Mouse (Mus musculus) ES-CJ7 (cell line): Measurements from ENCODE around the gene Safb.

ENCODE experiments used
- DNase-seq: peaks from one replicate; pipeline ENCODE4 v3.0.0; 2011; ENCODE audit warnings: low read depth, low spot score

Safb gene

DNA sequence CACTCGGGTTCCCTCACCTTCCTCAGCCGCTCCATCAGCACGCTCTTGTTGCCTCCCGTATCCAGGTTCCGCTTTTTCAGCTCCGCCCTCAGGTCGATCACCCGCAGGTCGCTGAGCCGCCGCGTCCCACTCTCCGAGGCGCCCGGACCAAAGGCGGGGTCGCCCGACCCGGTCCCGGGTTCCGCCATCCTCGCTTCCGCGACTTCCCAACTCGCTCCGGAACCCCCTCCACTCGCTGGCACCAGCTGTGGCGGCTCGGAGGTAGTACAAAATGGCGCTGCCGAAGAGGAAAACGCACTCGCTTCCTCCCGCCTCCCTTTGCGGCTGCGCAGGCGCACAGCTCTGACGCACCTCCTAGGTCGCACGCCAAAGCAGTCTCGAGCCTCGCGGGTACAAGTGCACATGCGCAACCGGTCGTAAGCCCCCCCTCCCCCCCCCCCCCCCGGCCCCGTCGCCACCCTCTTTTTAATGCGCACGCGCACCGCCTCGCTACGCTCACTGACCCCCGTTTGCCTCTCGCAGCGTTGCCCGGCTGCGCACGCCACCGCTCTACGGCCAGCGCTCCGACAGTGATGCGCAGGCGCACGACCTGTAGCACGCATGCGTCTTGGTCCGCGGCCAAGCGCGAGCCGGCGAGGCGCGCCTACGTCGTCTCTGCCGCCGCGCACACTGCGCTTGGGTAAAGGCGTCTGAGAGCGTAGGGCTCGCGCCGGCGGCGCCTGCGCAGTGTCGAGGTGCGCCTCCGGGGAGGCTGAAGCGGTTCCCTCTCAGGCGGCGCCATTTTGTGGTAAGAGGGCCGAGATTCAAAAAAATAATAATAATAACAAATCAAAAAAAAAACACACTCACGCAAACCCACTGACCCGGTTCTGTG, at the start of gene Safb, which contains the start of gene Safb2:
TSS of gene Safb (plus strand) at position 569 of the 874 bp plus-strand sequence.
TSS of gene Safb2 (minus strand) at position 329 of the 874 bp plus-strand sequence.
- peak; percentile 99 for DNase-seq

DNA sequence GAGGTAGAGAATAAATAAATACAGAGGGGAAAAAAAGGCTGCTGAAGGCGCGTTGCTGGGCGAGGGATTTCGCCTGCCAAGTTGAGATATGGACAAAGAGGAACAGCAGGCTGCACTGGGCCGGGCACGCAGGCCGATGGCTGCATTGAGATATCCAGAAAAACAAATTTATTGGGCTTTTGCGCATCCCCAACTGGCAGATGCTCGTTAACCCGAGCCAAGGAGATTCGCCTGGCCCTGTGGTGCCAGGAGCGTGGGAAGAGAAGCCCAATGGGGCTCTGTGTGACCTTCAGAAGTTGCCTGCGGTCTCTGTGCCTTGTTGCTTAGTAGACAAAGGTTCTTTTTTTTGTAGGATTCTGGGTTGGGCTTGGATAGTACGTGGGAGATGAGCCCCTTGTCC, 48.4 kb upstream of the Safb start:
- DNase-seq = no peak

DNA sequence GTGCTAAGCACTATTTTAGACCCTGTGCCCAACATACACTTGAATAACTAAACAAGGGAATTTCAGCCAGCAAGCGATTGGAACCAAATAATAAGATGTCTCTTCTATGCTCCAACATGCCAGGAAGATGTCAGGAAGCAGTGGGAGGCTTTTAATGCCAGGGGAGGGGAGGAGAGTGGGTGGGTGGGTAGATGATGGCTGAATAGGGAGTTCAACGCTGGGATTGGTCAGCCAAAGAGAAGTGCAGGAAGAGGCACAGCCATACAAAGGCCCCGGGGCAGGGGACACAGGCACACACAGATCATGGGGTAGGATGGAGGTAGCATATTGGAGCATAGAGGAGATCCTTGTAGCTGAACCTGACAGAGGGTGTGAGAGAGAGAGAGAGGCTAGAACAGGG, 47.8 kb upstream of the Safb start:
- DNase-seq = no peak

DNA sequence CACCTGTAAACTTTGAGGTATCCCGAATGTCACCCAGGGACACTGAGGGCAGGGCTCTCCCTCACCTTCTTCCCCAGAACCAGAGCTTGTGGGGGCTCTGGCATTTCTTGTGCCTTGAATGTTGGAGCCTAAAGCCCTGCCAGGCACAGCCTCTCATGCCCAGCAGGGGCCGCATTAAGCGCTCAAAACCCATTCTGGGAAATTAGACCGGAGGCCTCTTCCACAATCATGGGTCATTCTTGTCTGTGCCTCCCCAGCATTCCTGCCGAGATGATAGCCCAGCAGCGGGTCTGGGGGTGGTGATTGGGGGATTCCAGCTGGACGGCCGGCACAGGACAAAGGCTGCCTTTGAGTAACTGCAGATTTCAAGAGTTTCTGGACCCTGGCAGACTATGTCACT, 46.7 kb upstream of the Safb start:
- DNase-seq = no peak

DNA sequence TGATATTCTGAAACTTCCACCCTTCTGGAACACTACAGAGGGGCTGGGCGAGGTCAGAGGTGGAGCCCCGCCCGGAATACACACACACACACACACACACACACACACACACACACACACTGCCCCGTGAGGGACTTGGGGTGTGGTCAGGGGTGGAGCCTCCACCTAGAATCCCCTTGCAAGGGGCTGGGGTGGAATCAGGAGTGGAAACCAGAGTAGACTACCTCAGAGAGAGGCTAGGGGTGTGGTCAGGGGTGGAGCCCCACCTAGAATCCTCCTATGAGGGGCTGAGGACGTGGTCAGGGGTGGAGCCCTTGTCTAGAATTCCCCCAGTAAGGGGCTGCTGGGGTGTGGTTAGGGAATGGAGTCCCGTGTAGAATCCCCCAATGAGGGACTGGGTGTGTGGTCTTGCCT, 44.1 kb upstream of the Safb start:
- peak; percentile 88 for DNase-seq

DNA sequence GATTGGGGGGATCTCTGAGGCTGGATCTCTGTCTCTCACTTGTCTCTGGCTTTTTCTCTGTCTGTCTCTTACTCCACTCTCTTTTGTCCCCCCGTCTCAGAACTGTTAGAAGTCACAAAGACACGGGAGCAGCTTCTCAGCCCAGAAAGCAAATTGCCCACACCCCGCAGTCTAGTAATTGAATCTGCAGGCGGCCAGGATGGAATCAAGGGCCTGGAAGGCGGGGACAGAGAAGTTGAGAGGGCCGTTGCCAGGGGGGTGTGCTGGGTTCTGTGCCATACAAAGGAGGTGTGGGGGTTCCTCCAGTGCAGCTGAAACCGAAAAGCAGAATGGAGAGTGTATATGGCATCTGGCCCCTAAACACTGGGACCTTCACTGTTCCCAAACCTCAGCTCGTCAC, 41.9 kb upstream of the Safb start:
- DNase-seq = no peak

DNA sequence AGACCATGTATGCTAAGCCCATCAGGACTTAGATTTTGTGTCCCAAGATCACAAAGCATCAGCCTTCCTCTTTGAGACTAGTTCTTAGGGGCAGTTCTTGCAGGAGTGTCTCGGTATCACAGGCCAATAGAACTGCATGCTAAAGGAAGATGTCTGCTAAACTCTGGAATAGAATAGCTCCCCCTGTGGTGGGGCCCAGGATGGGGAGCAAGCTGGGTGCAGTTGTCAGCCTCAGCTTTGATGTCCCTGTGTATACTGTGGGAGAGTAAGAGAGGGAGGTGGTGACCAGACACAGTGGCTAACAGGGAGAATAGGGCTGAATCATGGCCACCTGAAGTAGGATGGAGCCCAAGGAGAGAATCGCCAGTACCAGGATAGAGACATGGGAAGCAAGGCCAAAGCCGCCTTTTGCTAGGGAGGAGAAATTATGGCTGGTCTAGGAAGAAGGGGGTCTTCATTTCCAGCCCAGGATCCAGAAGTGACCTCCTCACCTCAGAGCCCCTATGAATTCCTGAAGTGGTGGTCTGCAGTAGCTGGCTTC, 40.9 kb upstream of the Safb start:
- DNase-seq = no peak

DNA sequence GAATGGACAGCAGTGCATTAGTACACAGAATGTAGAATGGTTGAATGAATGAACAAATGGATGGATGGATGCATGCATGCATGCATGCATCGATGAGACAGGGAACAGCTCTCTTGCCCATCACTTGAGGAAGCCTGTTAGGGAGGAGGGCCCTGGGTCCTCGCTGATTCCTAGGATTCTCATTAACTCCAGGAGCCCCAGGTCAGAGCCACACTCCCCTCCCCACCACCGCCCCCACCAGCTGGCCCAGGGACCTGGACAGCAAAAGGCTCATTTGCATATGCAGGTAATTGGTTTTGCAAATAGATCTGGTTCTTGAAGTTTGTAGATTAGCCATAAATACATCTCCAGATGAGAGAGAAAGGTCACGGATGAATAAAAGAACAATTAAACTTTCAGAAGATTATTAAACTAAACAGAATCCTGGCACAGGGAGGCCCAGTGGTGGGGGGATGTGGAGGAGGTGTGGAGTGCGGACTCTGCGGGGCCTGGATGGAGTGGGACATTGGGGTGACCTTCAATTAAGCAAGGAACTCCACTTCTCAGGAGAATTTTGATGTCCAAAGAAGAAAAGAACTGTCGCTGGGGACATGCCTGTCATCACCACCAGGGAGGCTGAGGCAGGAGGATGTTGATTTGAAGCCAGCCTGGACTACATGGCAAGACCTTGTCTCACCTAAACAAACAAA, 39.8 kb upstream of the Safb start:
- no peak for DNase-seq

DNA sequence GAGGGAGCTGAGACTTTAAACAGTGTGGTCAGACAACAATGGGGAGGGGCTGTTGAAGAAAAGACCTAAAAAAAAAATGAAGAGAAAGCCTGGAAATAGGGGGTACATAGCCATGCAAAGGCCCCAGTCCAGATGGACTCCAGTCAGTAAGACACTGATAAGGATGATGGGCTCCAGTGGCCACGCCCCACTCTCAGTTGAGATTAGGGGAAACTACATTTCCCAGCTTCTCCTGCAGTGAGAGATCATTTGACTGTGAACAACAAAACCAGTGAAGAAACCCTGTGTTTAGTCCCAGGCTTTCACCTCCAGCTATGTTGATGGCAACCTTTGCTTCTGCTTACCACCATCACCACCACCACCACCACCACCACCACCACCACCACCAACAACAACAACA, 38.7 kb upstream of the Safb start:
- DNase-seq = no peak

DNA sequence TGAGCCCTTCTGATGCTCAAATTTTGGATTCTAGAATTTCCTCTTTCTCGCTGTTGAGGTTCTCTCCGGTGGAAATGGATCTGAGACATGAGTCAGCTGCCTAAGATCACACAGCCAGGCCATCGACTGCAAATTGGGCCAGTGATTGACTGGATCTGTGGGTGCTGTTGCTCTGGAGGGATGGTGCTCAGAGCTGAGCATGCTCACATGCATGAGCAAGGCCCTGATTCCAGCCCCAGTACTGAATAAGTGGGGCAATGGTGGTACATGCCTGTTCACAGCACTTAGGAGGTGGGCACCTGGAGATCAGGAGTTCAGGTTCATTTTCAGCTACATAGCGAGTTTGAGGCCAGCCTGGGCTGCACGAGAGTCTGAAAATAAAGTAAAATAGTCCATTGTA, 38.0 kb upstream of the Safb start:
- no peak for DNase-seq

DNA sequence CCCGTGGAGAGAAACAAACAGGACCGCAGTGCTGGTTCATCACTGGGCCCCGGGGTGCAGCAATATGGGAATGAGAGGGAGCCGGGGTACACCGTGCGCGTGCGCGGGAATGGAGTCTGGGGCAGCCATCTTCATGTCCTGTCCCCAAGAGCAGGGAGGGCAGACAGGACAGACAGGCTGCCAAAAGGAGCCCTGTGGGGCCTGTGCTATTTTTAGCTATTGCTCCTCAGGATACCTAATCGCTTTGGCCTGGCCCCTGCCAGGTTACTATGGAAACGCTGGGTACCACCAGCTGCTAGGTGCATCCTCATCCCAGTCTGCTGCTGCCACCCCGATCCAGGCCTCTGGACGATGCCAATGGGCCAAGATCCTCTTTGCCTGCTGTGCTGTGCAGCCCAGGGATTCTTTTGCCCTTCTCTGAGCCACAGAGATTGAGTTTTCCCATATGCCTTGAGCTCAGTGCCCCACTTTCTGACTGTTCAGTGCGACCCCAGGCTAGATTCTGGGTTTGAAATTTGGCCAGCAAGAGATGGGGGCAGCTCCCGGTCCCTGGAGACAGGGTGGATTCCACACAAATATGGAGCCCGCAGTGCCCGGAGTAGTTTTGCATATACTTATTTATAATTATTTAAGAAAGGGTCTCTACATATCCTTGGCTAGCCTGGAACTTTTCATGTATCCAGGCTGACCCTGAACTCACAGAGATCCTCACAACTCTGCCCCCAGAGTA, 37.3 kb upstream of the Safb start:
- no peak for DNase-seq

DNA sequence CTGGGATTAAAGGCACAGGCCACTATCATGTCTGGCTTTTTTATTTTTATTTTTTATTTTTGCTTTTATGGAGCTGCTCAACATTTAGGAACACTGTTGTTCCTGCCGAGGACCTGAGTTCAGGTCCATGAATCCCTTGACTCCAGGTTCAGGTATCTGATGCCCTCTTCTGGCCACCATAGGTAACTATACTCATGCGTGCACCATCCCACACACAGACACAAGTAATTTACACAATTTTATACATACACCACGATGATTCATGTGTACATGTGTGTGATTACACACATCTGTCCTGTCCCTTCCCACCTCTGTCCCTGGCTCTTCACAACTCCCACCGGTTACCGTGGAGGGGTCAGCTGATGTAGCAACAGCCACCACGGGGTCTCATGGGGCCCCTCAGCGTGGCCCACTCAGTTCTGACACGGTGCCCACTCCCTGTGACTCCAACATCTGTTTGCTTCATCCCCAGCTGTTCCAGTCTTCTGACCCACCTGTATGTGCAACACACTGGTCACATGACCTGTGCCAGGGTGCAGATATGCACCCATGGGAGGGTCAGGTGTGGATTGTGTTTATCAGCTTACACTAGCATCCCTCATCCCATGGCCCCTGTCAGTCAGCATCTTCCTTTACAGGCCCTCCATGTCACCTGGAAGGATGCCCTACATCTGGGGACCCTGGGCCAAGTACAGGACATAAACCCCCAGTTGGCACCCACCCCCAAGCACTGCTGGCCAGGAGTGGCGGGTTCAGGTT, 36.6 kb upstream of the Safb start:
- peak; percentile 44 for DNase-seq

DNA sequence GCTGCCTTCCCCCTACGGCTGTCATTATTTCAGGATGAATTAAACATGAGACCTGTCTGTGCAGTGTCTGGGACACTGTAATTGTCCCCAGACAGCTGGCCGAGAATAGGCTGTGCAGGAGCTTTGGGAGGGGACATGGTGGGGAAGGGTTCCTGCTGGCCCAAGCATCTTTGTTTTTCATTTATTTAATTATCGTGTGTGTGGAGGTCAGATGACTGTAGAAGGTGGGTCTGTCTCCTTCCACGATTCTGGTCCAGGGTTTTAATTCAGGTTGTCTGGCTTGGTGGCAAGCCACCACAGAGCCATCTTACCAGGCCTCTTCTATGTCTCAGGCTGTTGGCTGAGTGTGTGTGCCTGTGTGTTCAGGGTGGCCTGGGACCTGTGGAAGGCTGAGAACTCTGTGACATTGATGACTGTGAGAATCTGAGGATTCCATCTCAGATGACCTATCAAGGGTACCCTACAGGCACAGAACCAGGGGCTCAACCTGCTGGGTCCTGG, 36.0 kb upstream of the Safb start:
- no peak for DNase-seq

DNA sequence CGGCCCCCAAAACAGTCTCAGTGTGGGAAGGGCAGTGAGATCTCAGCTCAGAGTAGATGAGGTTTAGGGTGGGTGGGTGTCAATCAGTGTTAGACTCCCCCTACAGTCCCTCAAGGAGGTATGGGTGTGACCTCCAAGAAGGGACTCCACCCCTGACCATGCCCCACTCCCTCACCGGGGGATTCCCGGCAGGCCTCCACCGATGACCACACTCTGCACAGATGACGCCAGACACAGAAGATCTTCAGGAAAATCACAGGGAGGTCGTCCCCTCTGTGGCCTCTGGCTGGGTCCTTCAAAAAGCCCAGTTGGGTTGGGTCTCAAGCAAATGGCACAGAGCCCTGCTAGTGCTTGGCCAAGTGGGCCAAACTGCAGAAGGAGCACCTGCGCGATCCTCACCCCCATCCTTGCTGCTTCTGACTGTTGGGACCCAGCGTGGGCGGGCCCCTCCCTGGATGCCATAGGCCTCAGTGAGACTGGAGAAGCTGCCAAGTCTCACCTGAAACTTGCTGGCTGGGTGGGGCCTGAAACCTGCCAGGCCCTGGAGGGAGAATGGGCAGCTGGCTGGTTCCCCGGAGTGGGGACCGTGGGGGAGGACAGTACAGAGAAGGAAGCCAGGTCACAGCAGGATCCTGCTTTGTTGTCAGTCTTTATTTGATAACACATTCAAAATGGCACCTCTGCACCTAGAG, 33.7 kb upstream of the Safb start:
- DNase-seq = no peak

DNA sequence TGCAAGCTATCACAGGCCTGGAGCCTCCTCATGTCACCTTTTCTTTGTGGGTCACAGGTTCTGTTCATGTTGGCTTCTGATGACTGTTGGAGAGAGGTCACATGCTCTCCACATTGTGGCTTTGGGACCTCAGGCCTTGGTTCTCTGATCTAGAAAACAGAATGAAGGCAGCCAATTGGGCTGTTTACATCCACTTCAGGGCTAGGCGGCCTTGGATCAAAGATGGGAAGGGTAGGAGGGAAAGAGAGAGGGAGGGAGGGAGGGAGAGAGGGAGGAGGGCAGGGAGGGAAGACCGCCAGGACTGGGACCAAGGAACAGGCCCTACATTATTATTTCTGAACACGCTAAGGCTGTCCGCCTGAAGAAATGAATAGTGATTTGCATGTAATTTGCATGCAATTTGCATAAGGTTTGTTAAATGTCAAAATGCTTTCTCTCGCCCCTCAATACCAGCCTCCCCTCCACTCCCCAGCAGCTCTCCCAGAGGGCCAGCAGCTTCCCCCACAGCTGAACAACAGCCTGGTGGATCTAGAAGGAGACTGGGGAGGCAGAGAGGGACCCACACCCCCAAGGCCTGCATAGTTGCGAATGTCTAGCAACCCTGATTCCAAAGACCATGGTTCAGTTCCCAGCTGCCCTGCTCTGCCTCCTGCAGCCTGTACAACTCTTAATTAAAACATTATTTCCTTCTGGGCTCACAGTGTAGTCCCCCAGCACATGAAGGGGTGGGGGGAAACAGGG, 32.6 kb upstream of the Safb start:
- no peak for DNase-seq

DNA sequence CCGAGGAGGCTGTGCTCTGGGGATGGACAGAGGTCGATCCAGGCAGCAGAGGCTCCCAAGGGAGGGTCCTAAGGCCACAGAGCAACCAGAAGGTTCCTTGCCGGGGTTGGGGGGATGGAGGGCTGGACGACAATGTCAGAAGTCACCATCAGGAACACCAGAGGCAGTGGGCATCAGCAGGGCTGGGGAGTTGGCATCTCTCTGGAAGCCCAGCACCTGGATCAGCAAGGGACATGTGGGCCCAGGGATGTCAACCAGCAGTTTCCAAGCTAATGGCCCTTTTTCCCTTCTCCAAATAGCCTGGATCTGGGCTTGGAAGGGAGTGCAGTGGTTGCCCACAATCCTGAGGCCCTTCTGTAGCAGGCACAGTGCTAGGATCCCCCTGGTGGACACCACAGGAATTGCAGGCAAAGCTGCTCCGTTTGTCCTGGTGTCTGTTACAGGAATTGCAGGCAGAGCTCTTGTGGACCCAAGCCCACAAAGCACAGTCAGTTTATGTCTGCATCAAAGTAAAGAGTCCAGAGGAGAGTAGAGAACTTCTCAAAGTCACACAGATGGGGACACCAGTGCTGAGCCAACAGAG, 31.8 kb upstream of the Safb start:
- DNase-seq = peak; percentile 89

DNA sequence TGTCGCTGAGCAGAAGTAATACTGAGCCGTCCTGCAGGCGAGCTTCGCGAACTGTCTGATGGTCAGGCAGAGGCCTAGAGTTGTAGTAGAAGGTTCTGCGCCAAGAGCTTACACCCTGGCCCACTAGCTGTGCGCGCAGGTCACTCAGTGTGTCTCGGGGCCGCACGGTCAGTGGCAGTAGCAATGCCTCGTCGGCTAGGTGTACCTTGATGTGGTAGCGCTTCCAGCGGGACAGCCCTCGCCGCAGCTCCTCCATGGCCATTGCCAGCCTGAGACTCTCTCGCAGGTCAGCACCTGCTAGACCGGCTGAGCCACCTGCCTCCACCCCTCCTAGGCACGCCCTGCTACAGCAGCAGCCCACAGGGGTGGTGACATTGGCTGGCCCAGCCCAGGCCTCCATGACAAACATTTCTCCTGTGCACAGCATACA, 30.5 kb upstream of the Safb start, which contains the start of gene Gm20219:
TSS of gene Gm20219 (minus strand) at position 266 of the 430 bp plus-strand sequence.
- no peak for DNase-seq

DNA sequence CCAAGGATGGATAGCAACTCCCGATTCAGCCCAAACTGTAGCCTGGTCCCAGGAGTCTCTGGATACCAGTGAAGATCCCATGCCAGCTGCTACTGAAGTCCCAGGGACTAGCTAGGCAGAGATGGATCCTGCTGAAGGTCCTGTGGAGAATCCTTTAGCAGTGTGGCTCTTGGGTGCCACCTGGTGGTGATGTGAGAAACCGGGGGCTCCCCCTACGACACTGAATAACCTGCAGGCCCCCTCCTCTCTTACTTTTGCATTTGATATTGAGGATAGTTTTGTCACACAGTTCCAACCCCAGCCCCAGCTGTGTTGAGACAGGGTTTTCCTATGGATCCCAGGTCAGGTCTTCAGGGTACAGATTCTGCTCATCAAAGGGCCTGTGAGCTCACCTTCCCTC, 26.2 kb upstream of the Safb start:
- peak; percentile 63 for DNase-seq

DNA sequence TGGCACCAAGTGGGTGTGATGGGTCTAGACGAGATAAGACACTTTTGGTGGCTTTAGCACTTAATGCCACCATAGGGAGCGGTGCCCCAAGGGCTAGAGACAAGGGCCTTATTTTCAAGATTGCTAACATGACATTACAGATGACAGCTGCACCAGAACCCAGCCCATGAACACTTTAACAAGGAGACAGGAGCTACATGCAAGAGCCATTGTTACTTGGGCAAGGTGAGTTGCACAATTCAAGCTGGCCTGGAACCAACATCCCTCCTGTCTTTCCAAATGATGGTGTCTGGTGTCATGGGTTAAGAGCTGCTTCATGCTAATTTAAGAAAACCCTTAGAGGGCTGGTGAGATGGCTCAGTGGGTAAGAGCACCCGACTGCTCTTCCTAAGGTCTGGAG, 25.2 kb upstream of the Safb start:
- no peak for DNase-seq
